Comparison of ENCODE assay signal across 11 mouse cellular contexts in genomic region chr5:24657113-24657512, GRCm38 (mm10). TPM values are rescaled to one million over a fixed set of nuclear protein-coding genes. Genes with fewer than 3 reads are reported as not detected.
DNase-seq lines count a peak whose midpoint lies in the region; ATAC-seq and TF ChIP-seq lines count a peak whose summit lies in the region.
"Had no signal": no experiment of that assay in that cellular context is flagged by ENCODE, and none has a peak within 500 bp of the region (broad histone marks: within the 10 kb centered on the region; RNA-seq: fewer than 3 reads in every experiment).

No protein-coding gene starts in this region.

- peak; percentile 43 for DNase-seq in cerebellum, adult 11-12 months
- peak; percentile 50 for DNase-seq in lung, embryonic 14.5 days
- no peak for DNase-seq in lung, adult 18-20 months
- peak; percentile 88 for DNase-seq in brain, embryonic 14.5 days (ENCODE audit: low read depth)
- peak; percentile 57 for DNase-seq in layer of hippocampus, adult 9-11 months
- DNase-seq in gastrocnemius, postnatal 25 days = no peak
- DNase-seq in thymus, adult 18-20 months = no peak
- DNase-seq: thymus, adult 2 months had no signal

- WGBS in lung, embryonic 14.5 days = 25% methylated on average over 2 of the region's 2 CpGs

- H3K36me3 ChIP-seq in lung, embryonic 14.5 days (ENCODE audit: insufficient read depth) = no peaks in the 10 kb centered on the region

- H3K27me3 ChIP-seq in lung, embryonic 14.5 days (ENCODE audit: insufficient read depth, low read length) = no peaks in the 10 kb centered on the region
- H3K27me3 ChIP-seq: Patski had no signal

- no peaks in the 10 kb centered on the region for H3K9me3 ChIP-seq in lung, embryonic 14.5 days (ENCODE audit: low read depth, low read length)

- TF ChIP-seq CTCF in lung, embryonic 14.5 days (IDR thresholded peaks at IDR 0.05; ENCODE audit: low read depth) = no peak
- TF ChIP-seq CTCF in brain, embryonic 14.5 days (IDR thresholded peaks at IDR 0.05; ENCODE audit: borderline replicate concordance, extremely low read depth, insufficient read depth, insufficient read length) = no peak

- H3K27ac ChIP-seq in lung, embryonic 14.5 days (ENCODE audit: low read depth) = no peak overlapping the region

- no peaks in the 10 kb centered on the region for H3K4me1 ChIP-seq in lung, embryonic 14.5 days (ENCODE audit: insufficient read depth)

- ATAC-seq in cerebellum, adult (ENCODE audit: insufficient number of reproducible peaks, low FRiP score, low TSS enrichment) = no peak
- peak; percentile 48 for ATAC-seq in lung, embryonic 14.5 days (ENCODE audit: insufficient read depth)
- ATAC-seq: Patski had no signal

- no peak overlapping the region for H3K4me2 ChIP-seq in lung, embryonic 14.5 days

- H3K9ac ChIP-seq in lung, embryonic 14.5 days = no peak overlapping the region

- no peak for TF ChIP-seq POLR2A in brain, embryonic 14.5 days (IDR thresholded peaks at IDR 0.05; ENCODE audit: borderline replicate concordance, extremely low read depth, insufficient read depth, insufficient read length, poor library complexity, severe bottlenecking)

- no peak overlapping the region for H3K4me3 ChIP-seq in lung, embryonic 14.5 days (ENCODE audit: low read depth, low read length)

RNA-seq across cellular contexts. Expression of gene Nub1, which starts 28.2 kb away (rescaled TPM):
- 31.6 and 34.1 TPM in 2 replicates for polyA plus RNA-seq in lung, embryonic 14.5 days (2014; fragmentation: Nextera tagmentation; extraction: Ambion mirVana)
- 57.8 and 58.5 TPM in 2 replicates for polyA plus RNA-seq in brain, embryonic 14.5 days (2012; rRNA removed)
- 10 to 100 TPM; 21.9 to 23.0 TPM for total RNA-seq in gastrocnemius, postnatal 25 days (2021)

RNA-seq across cellular contexts. Expression of gene Smarcd3, which starts 32.9 kb away (rescaled TPM):
- polyA plus RNA-seq in lung, embryonic 14.5 days (2014; fragmentation: Nextera tagmentation; extraction: Ambion mirVana) = 37.2 and 39.1 TPM in 2 replicates
- polyA plus RNA-seq in brain, embryonic 14.5 days (2012; rRNA removed) = 162 and 203 TPM in 2 replicates
- 100 to 1,000 TPM; 125 to 163 TPM for total RNA-seq in gastrocnemius, postnatal 25 days (2021)
- total RNA-seq: megakaryocyte-erythroid progenitor cell, adult 5-6 weeks had no signal

Comparison
In these comparisons a context has a peak if more than half of its experiments do, and no peak if none do; other contexts are left out.
1. DNase-seq: peak in cerebellum, adult 11-12 months (single experiment), lung, embryonic 14.5 days (single experiment), brain, embryonic 14.5 days (single experiment) and layer of hippocampus, adult 9-11 months (single experiment); none in lung, adult 18-20 months (0 of 2), gastrocnemius, postnatal 25 days (single experiment) and thymus, adult 18-20 months (0 of 2).